In the genomic region with DNA sequence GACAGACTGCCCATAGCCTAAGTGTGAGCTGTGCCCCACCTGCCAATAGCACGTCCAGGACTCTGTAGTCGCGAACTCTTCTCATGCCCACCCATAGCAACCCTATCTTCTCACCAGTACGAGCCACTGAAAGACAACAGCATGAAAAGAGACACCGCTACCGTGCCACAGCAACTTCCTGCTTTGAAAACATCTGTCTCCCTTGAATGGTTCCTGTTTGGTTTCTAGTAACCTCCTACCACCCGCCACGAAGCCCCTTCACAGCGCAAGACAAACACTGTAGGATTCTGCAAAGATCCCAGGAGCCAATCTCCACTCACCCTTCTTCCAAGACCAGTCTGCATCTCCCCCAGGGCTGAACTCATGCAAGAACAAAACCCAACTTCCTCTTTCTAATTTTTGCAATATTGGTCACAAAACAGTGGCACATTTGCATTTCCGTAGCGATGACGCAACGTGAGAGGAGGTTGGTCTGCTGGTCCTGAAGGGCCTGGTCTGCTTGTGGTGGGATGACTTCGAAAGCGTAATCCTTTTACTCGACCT, we compare ENCODE assay signal across 9 mouse cellular contexts. TPM values are rescaled to one million over a fixed set of nuclear protein-coding genes. Genes with fewer than 3 reads are reported as not detected.
A peak's percentile ranks its signal among the peaks of the same experiment; 100 is the strongest.
DNase-seq lines count a peak whose midpoint lies in the region; TF ChIP-seq lines count a peak whose summit lies in the region.
"Had no signal": no experiment of that assay in that cellular context is flagged by ENCODE, and none has a peak within 500 bp of the region (broad histone marks: within the 10 kb centered on the region; RNA-seq: fewer than 3 reads in every experiment).

No protein-coding gene starts in this region.

- no peaks in the 10 kb centered on the region for H3K27me3 ChIP-seq in liver, adult 2 months (ENCODE audit: control insufficient read depth, insufficient read depth, low read length)

- WGBS in liver, adult 2 months, result 78% methylated on average over 16 of the region's 16 CpGs

- peak overlapping the region; percentile 48 for H3K27ac ChIP-seq in liver, adult 2 months (replicated peaks; ENCODE audit: insufficient read depth, low read depth, low read length)

- TF ChIP-seq POLR2A in liver, adult 2 months (IDR thresholded peaks at IDR 0.05; ENCODE audit: extremely low read depth, insufficient read depth, low read length), result no peak

- peak overlapping the region; percentile 57 for H3K9ac ChIP-seq in liver, adult 2 months (ENCODE audit: low read depth, low read length)

- H3K4me1 ChIP-seq in liver, adult 2 months (ENCODE audit: control insufficient read depth, insufficient read depth, low read length), result no peaks in the 10 kb centered on the region

- H3K4me3 ChIP-seq in liver, adult 2 months (ENCODE audit: insufficient read depth, low read depth, low read length), result peak overlapping the region; percentile 45

- DNase-seq in B cell, adult 2 months, result peak; percentile 87 to 91
- DNase-seq in MEL-GATA-1-ER (ENCODE audit: extremely low read depth, low read depth), result peak; percentile 96
- peak; percentile 28 for DNase-seq in liver, adult 2 months (ENCODE audit: extremely low read depth, low read depth, low spot score)
- DNase-seq in naive thymus-derived CD4-positive, alpha-beta T cell, adult 2 months (ENCODE audit: low read depth), result peak; percentile 82
- DNase-seq in cerebellum, adult 8-10 months, result no peak
- no peak for DNase-seq in left cerebral cortex, adult 18-20 months (ENCODE audit: low spot score in 2 of 2)
- no peak for DNase-seq in adrenal gland, postnatal 36 days
- DNase-seq in layer of hippocampus, postnatal 36 days, result no peak
- DNase-seq: adrenal gland, adult 2 months had no signal

- no peak for TF ChIP-seq CTCF in liver, adult 2 months (IDR thresholded peaks at IDR 0.05; ENCODE audit: low read depth, low read length)

- no peaks in the 10 kb centered on the region for H3K79me2 ChIP-seq in liver, adult 2 months (ENCODE audit: control insufficient read depth, insufficient read depth, low read length)

- H3K36me3 ChIP-seq in liver, adult 2 months (ENCODE audit: control insufficient read depth, insufficient read depth, low read length), result no peaks in the 10 kb centered on the region

RNA-seq across cellular contexts. Expression of gene Fgd3, which starts 11.2 kb away (rescaled TPM):
- total RNA-seq in liver, adult 2 months (2014; rRNA removed), result 0.60 and 0.65 TPM in 2 replicates
- 0.40 and 0.51 TPM in 2 replicates for polyA plus RNA-seq in liver, adult 2 months (2012; rRNA removed)
- 1 to 10 TPM; 5.0 to 5.9 TPM for total RNA-seq in left cerebral cortex, adult 18-20 months (2021)
- total RNA-seq in adrenal gland, postnatal 36 days (2021), result 1 to 10 TPM; 2.7 to 5.3 TPM
- 1 to 10 TPM; 6.8 to 6.9 TPM for total RNA-seq in layer of hippocampus, postnatal 36 days (2021)

RNA-seq across cellular contexts. Expression of gene Bicd2, which starts 32.5 kb away (rescaled TPM):
- total RNA-seq in liver, adult 2 months (2014; rRNA removed), result 7.4 and 7.6 TPM in 2 replicates
- polyA plus RNA-seq in liver, adult 2 months (2012; rRNA removed), result 6.2 and 8.7 TPM in 2 replicates
- total RNA-seq in left cerebral cortex, adult 18-20 months (2021), result 10 to 100 TPM; 46.4 to 48.6 TPM
- total RNA-seq in adrenal gland, postnatal 36 days (2021), result 10 to 100 TPM; 34.8 to 44.6 TPM
- total RNA-seq in layer of hippocampus, postnatal 36 days (2021), result 10 to 100 TPM; 54.5 to 59.8 TPM

Comparison
In these comparisons a context has a peak if more than half of its experiments do, and no peak if none do; other contexts are left out.
1. DNase-seq: peak in B cell, adult 2 months (2 of 2), MEL-GATA-1-ER (single experiment), liver, adult 2 months (single experiment) and naive thymus-derived CD4-positive, alpha-beta T cell, adult 2 months (single experiment); none in cerebellum, adult 8-10 months (single experiment), left cerebral cortex, adult 18-20 months (0 of 2), adrenal gland, postnatal 36 days (0 of 2) and layer of hippocampus, postnatal 36 days (0 of 2).